ENCODE assay signal across 8 mouse cellular contexts in genomic region chr5:150196881-150197311, GRCm38 (mm10).
DNase-seq lines count a peak whose midpoint lies in the region; ATAC-seq and TF ChIP-seq lines count a peak whose summit lies in the region.

No protein-coding gene starts in this region.

- H3K9me3 ChIP-seq in heart, embryonic 16.5 days (replicated peaks; ENCODE audit: control insufficient read depth, low read length) = no peaks in the 10 kb centered on the region
- H3K9me3 ChIP-seq in limb, embryonic 10.5 days (replicated peaks) = no peaks in the 10 kb centered on the region
- no peaks in the 10 kb centered on the region for H3K9me3 ChIP-seq in neural tube, embryonic 11.5 days (ENCODE audit: control insufficient read depth, low read length)

- no peak for TF ChIP-seq CTCF in gastrocnemius, adult 2 months (IDR thresholded peaks at IDR 0.05)

- H3K9ac ChIP-seq in heart, embryonic 16.5 days (ENCODE audit: low read length) = peak overlapping the region; percentile 74
- H3K9ac ChIP-seq in neural tube, embryonic 11.5 days (ENCODE audit: low read length) = no peak overlapping the region

- peak overlapping the region; percentile 76 for H3K4me3 ChIP-seq in gastrocnemius, adult 2 months
- peak overlapping the region; percentile 58 for H3K4me3 ChIP-seq in heart, embryonic 16.5 days (ENCODE audit: low read length)
- peak overlapping the region; percentile 52; the same call in 1 of the 2 replicates for H3K4me3 ChIP-seq in limb, embryonic 10.5 days
- no peak overlapping the region for H3K4me3 ChIP-seq in neural tube, embryonic 11.5 days (ENCODE audit: low read depth, low read length)

- H3K36me3 ChIP-seq in heart, embryonic 16.5 days (ENCODE audit: control insufficient read depth, insufficient read depth) = no peaks in the 10 kb centered on the region
- H3K36me3 ChIP-seq in limb, embryonic 10.5 days = no peaks in the 10 kb centered on the region
- no peaks in the 10 kb centered on the region for H3K36me3 ChIP-seq in neural tube, embryonic 11.5 days (ENCODE audit: control insufficient read depth, insufficient read depth, low read length)

- intact Hi-C loops in gastrocnemius, adult 2 months (cut with DNase I) = no loop called here
- intact Hi-C loops in gastrocnemius, postnatal 36 days (cut with DNase I) = no loop called here

- ATAC-seq in heart, embryonic 16.5 days (replicated peaks; ENCODE audit: extremely low read depth, insufficient read depth, low FRiP score) = peak; percentile 47
- no peak for ATAC-seq in neural tube, embryonic 11.5 days (ENCODE audit: insufficient read depth, low FRiP score, low TSS enrichment)
- ATAC-seq in erythroblast, adult 5-6 weeks (replicated peaks; ENCODE audit: low FRiP score, poor library complexity, severe bottlenecking) = no peak

- peak overlapping the region; percentile 80 for H3K27ac ChIP-seq in gastrocnemius, adult 2 months
- H3K27ac ChIP-seq in heart, embryonic 16.5 days (ENCODE audit: low read length) = peak overlapping the region; percentile 93
- H3K27ac ChIP-seq in limb, embryonic 10.5 days = no peak overlapping the region
- H3K27ac ChIP-seq in neural tube, embryonic 11.5 days (ENCODE audit: low read depth, low read length) = no peak overlapping the region

- H3K27me3 ChIP-seq in heart, embryonic 16.5 days (ENCODE audit: control insufficient read depth, insufficient read depth, low read length) = no peaks in the 10 kb centered on the region
- H3K27me3 ChIP-seq in limb, embryonic 10.5 days (ENCODE audit: low read depth, poor library complexity, severe bottlenecking) = peaks cover 10% of the 10 kb centered on the region; the same call in 1 of the 2 replicates
- no peaks in the 10 kb centered on the region for H3K27me3 ChIP-seq in neural tube, embryonic 11.5 days (ENCODE audit: control insufficient read depth, insufficient read depth, low read length)

- H3K4me2 ChIP-seq in heart, embryonic 16.5 days (ENCODE audit: low read depth, low read length) = peak overlapping the region; percentile 81
- no peak overlapping the region; the same call in 1 of the 2 replicates for H3K4me2 ChIP-seq in neural tube, embryonic 11.5 days (ENCODE audit: low read depth)

- peaks cover 9% of the 10 kb centered on the region for H3K4me1 ChIP-seq in heart, embryonic 16.5 days (ENCODE audit: control insufficient read depth, insufficient read depth, low read length)
- peaks cover 8% of the 10 kb centered on the region for H3K4me1 ChIP-seq in limb, embryonic 10.5 days
- no peaks in the 10 kb centered on the region for H3K4me1 ChIP-seq in neural tube, embryonic 11.5 days (ENCODE audit: control insufficient read depth, insufficient read depth, low read length)

- 7% methylated on average over 6 of the region's 6 CpGs for WGBS in heart, embryonic 16.5 days
- WGBS in limb, embryonic 10.5 days = 40% methylated on average over 6 of the region's 6 CpGs
- WGBS in neural tube, embryonic 11.5 days = 43% methylated on average over 6 of the region's 6 CpGs

- DNase-seq in gastrocnemius, adult 2 months = no peak
- DNase-seq in gastrocnemius, postnatal 36 days = no peak
- DNase-seq in limb, embryonic 10.5 days (ENCODE audit: low spot score) = no peak
- DNase-seq in neural tube, embryonic 11.5 days (ENCODE audit: low spot score) = peak; percentile 26
- DNase-seq in cerebellum, adult 11-12 months = no peak
- no peak for DNase-seq in cerebellum, adult 11 months

Comparison
In these comparisons a context has a peak if more than half of its experiments do, and no peak if none do; other contexts are left out.
1. H3K27ac ChIP-seq: peak in gastrocnemius, adult 2 months (single experiment) and heart, embryonic 16.5 days (single experiment); none in limb, embryonic 10.5 days (single experiment) and neural tube, embryonic 11.5 days (single experiment).